Mouse (Mus musculus) spleen, adult 12 weeks (tissue): ENCODE results near the gene Ppp1r1a.

Experiments
- DNase-seq: peaks from one replicate; pipeline ENCODE4 v3.0.0; 2022; ENCODE audit warnings: low spot score

Ppp1r1a gene

DNA sequence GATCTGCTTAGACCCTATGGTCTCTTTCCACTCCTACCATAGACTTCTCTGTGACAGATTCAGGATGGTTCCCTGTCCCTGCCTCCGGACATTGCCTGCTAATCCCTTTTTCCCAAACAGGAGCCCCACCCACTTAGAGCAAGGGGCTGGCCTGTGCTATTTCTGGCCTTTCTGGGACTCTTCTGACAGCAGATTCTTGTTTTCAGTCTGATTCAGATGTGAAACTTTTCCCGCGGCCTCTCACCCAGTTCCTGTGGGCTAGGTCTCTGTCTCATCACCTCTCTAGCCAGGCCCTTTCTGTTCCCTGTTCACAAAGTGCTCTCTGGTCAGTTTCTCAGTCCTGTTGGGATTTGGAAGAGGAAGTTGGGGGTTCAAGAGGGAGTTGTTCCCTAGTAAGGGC, 22.9 kb downstream of the Ppp1r1a start:
- DNase-seq = no peak

DNA sequence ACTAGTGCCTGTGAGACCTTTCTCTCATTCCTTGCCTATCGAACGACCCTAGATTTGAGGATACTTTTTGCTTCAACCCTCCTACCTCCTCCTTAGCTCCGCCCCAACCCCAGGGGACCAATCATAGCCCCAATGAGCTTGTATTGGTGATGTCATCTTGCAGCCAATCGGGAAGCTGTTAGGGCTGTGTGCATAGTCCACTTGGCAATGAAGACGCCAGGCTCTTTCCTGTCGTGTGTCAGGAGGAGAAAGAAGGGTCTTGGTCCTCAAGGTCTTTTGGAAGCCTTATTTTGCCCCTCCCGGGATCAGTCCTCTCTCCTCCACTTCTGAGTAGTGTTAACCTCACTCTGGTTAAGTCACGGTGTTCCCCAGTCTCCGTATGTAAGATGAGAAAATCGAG, 23.7 kb downstream of the Ppp1r1a start:
- no peak for DNase-seq

DNA sequence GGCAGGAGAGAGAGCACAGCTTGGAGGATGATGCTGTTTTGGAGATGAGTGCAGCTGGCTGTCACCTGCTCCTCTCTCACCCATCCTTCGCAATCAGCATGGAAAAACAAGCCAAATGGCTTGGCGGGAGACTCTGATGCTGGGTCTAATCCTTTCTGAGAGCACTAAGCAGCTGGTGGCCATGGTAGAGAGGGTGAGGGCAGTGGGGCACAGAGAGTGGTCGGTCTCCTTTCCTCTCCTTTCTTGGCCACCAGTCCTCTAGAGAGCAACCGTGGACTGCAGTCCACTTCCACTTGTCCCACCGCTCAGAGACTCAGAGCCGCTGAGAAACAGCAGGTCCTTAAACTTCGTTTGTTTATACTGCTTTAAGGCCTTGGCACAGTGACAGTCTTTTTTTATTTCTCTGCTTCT, 24.2 kb downstream of the Ppp1r1a start:
- DNase-seq = no peak

DNA sequence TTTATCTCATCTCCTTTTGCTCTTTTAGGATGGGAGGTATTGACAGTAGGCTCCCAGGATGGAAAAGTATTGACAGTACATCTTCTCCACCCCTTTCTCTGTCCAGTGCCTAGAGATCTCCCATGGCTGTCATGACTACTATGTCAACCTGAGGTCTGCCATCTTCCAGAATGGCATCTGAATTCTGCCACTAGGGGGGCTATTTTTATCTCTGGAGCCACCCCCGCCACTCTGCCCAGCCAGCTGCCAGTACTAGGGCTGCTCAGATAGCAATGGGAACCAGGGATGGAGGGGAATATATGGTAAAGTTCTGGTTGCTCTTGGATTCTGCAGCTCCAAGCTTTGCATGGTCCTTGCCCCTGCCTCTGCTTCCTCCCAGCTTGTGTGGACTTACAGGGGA, 26.2 kb downstream of the Ppp1r1a start:
- no peak for DNase-seq

DNA sequence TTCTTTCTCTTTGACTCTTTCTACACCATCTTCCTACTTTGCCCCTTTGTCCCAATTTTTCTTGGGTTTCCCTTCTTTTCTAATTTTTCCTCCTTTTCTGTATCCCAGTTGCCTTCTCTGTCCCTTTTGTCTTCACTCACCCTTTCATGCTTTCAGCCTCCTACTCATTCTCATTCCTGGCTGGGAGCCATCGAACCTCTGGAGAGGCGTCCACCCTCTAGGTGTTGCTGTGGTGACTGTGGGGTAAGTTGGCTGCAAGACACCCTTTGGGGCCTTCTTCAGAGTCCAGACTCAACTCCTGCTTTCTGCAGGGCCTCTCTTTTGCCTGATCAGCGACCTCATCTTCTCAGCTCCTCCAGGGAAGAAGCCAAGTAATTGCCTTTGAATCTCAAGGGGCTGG, 28.5 kb downstream of the Ppp1r1a start:
- DNase-seq = no peak

DNA sequence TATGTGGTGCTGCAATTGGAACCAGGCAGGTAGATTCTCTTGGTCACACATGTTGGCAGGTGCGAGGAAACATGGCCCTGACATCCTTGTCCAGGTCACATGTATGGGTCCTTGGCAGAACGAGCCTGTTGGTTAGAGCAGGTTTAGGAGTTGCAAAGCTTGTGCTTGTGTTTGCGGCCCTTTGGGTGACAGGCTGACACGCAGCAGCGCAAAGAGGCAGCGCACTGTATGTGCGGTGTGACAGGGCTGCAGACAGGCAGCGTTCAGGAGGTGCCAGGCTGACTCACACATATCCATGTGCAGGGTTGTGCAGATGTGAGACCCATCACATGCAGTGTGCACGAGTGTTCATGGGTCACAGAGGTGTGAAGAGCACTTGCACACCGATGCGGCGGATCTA, 34.1 kb downstream of the Ppp1r1a start:
- no peak for DNase-seq

DNA sequence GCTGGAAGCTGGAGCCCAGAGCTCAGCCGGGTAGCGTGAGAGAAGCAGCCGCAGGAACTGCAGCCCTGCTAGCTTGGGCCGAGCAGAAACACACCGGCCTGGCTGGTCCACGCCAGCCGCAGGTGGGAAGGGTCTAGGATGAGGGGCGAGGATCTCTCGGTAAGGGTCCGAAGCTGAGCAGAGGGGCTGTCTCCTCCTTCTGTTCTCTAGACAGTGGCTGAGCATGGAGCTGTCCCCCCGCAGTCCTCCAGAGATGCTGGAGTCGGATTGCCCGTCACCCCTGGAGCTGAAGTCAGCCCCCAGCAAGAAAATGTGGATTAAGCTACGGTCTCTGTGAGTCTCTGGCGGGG, 34.6 kb downstream of the Ppp1r1a start:
- DNase-seq = no peak

DNA sequence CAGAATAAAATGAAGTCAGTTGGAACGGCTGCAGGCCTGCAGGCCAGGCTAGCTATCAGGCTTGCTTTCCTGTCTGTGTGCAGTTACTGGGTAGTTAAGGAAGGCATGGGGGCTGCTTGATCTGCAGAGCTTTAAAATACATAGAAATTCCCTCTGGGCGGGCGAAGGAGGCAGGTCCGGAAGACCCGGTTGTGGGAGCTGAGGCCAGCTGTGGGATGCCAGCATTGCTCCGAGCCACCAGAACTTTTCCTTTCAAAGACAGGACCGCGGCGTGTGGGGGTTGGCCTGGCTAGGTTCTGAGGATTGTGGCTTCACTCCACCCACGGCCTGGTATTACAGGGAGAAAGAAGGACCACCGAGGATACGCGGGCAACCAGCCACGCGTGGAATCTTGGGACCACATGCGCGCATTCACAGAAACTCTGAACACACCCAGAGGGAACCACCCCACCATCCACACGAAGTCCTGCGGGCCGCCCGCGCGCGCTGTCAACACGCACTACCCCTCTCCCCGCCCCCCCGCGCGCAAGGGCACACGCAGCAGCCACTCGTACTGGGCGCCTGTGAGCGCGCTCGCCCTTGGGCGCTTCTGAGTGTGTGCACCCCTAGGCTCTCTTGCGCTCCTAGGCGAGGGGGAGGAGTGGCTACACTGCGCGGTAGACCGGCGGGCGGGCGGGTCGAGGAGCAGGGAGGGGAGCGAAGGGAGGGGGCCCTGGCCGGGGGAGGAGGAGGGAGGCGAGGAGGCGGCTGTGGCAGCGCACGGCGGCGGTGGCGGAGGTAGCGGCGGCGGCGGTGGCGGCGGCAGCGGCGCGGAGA, 35.2 kb downstream of the Ppp1r1a start, which contains the start of gene Pde1b:
Gene Pde1b (plus strand): TSS at position 600 of the 816 bp plus-strand sequence.
- no peak for DNase-seq

DNA sequence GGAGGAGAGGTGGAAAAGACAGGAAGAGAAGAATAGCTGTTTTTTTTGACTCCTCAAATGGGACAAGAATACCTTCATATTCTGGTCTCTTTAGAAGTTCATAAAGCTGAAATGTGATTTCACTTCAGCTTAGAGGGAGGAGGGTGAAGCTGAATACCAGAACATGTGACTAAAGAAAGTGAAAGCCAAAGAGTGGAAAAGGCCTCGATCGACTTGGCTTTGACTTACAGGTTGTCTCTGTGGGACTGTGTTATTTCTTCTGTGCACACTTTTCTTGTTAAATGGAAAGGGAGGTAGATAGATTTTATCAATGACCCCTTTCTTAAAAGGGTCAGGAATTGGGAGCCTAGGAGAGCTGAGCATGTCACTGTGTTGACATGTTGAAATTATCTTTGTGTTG, 36.6 kb downstream of the Ppp1r1a start:
- DNase-seq = no peak

DNA sequence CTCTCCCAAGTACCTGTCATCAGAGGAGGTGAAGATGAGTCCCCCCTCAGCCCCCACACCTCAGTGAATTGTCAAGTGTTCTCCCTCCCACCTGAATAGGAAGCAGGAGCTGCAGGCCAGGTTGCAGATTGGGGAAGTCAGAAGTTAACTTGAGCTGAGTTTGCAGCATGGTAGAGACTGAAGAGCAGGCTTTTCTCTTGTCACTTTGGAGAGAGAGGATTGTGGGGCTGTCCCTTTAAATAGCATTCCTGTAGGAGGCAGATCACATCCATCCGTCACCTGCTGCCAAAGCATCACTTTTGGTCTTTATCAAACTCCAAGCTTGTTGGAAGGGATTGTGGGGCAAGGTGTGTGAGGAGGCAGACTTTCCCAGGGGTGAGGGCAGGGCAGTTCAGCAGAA, 37.1 kb downstream of the Ppp1r1a start:
- DNase-seq = no peak

DNA sequence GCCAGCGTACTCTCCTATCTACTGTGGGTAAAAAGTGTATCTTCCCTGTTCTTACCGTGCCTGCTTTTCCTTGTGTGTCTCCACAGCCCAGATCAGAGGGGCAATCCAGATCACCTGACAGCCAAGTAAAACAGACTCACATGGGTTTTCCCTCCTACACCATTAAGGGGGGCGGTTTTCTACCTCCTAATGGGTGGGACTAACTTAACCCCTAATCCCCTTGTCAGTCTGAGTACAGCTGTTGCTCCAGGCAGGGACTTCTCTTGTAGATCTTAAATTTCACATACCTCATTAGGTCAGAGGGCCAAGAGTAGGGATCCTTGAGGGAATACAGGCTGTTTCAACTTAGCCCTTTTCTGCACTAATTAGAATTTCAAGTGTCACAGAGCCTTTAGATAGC, 39.6 kb downstream of the Ppp1r1a start:
- no peak for DNase-seq

DNA sequence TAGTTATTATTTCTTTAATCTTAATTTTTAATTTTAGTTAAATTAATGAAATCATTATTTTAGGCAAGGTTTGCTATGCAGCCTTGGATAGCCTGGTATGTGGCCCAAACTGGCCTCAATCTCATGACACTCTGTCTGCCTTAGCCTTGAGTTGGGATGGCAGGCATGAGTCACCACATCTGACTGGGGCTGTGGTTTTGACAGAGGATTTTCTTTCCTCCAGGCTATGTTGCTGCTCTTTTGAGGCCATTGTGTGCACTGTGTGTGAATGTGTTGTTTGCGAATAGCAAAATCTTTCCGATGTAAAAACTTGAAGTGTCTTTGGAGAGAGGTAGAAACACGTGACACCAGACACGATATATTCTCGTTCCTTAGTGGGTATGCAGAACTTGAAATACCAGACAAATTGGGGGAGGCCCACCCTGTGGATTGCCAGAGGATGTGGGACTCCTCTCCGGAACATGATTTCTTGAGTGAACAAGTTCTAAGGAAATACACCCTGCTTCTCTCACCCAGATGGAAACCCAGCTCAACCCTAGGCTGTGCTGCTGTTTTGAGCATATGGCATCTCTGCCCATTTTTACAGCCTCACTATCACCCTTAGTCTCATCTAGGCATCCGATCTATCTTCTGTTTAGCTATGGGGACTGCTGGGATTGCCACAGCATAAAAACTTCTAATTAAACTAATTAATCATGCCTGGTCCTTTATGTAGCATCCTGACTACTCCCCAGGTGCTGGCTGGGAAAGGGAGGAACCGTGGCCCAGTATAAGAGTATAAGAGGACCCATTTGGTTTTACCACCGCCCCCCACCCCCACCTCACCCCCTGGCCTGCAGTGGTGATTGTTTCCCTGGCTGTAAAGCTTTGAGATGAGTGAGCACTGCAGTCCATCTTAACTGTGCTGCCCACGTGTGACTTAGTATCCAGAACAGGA, 41.3 kb downstream of the Ppp1r1a start:
- no peak for DNase-seq

DNA sequence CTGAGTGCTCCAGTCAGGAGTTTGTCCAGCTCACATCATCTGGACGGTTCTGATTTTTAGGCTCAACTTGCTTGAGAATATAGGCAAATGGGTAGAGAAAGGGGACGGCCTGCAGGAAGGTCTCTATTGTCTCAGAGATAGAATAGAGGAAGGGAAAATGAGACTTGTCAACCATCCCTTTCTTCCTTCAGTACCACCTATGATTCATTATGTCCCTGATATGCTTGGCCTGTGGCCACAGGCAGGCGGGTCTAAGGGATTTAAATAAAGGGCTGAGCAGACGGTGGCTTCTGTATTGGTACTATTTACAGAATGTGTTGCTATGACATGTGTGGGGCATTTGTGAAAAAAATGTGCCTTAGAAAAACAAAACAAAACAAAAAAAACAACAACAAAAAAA, 49.5 kb downstream of the Ppp1r1a start:
- no peak for DNase-seq

DNA sequence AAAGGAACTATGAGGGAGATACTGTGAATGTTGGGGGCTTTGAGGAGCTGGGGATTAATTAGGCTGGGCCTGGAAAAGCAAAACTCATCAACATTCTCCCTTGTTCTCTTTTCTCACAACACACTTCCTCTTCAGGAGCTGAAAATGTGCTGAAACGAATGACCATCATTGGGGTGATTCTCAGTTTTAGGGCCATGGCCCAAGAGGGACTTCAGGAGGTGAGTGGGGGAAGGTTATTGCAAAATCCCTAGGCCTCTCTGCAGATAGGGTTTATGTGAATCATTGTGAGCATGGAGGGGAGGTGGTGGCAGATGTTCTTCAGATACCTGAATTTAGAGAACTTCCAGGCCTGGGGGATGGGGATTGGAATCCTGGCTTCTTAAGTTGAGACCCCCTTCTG, 51.1 kb downstream of the Ppp1r1a start:
- DNase-seq = no peak

DNA sequence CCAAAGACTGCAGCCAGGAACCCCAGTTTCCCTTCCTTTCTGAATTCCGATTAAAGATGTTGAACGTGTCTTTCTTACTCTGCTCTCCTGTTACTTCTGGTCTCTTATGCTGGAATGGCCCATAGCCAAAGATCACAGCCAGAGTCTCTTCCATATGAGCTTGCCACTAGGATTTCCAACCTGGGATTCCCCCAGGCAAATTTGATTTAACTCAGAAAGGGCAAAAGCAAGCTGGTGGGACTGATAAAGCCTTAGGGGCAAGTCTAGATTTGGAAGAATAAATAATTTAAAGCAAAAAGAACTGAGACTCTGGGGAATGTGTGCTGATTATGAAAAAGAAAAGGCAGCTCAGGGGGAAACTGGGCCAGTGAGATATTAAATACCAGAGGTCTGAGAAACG, 52.7 kb downstream of the Ppp1r1a start:
- DNase-seq = no peak

DNA sequence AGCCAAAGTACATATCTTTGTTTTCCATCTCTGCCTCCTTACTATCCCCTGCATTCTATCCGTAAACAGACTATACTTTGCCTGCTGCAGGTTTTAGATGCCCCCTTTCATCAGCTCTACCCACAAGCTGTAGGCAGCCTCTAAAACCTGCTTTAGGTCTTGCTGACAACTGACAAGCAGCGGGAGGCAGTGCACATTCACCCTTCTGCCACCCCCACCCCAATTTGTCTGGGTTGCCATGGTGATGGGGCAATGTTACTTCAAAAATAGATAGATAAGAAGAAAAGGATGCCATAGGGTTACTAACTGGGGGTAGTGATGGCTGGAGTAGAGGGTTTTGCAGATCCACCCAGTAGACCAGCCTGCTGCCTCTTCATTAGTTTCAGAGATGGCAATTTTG, 53.3 kb downstream of the Ppp1r1a start:
- DNase-seq = no peak

DNA sequence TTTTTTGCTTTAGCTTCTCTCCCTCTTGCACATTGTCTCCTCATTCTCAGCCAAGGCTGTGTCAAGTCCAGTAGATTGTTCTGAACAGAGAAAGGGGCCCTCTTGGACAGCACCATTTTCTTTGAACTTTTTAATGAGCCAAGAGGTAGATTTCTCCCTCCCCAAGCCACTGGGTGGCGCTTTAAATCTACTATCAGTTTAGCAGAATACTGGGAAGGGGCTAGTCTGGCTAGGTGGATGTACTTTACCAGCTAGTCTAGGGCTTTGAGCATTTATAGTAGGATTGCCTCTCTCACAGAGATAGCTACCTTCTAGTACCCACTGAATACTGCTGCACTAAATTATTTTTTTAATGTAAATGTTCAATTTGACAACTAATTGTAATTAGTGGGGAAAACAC, 55.3 kb downstream of the Ppp1r1a start:
- no peak for DNase-seq
